Mouse (Mus musculus) bone marrow macrophage, adult 2 months (primary cell): ENCODE data around the gene Btd.

Experiments
- CTCF ChIP-seq: IDR thresholded peaks from 2 replicates; pipeline ENCODE4 v1.5.1; 2012; ENCODE audit warnings: low read depth, mild to moderate bottlenecking, low read length, moderate library complexity
- POLR2A ChIP-seq: IDR thresholded peaks from 2 replicates; pipeline ENCODE4 v1.6.1; 2012; ENCODE audit warnings: mild to moderate bottlenecking, low read depth, low read length, borderline replicate concordance

- no peak for TF ChIP-seq POLR2A
- TF ChIP-seq CTCF, result no peak
These were observed 29.0 kb downstream of the Btd start for GRCm38 (mm10) chr14:31669642-31670490.
